Mouse (Mus musculus) gastrocnemius, adult 18-20 months (tissue): ENCODE results near the gene Anapc7. TPM values are rescaled to one million over a fixed set of nuclear protein-coding genes. Genes with fewer than 3 reads are reported as not detected.
A peak's percentile ranks its signal among the peaks of the same experiment; 100 is the strongest.
"Not testable (repeated sequence)": the region's sequence is repeated elsewhere in the genome, so short reads cannot be mapped to it uniquely, and the experiment has no call there.

Experiments used
- DNase-seq: peaks from one replicate; pipeline ENCODE4 v3.0.0; 2021; ENCODE audit warnings: low spot score
- total RNA-seq, 2 experiments: library from RNA; stranded (reverse); gene quantifications; 2 replicates each; pipeline ENCODE4 v1.2.3; 2021

The Anapc7 gene
- total RNA-seq, 2 experiments from 2014 or later = 14.9 to 16.0 TPM

DNA sequence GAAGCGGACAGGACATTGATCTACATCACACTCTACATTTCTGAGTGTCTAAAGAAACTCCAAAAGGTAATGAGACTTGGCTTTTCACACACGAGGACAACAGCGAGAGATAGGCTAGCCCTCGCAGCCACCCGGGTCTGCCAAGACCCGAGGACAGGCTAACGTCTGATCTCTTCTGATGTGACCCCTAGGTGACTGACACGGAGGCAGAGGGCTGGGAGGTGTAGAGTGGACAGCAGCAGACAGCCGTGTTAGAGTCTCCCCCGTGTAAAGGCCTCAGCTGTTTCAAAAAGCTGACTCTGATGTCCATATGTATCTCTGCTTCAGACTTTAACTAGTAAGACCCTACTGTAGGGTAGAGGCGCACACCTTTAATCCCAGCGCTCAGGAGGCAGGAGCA, 18.1 kb upstream of the Anapc7 start:
- no peak for DNase-seq

DNA sequence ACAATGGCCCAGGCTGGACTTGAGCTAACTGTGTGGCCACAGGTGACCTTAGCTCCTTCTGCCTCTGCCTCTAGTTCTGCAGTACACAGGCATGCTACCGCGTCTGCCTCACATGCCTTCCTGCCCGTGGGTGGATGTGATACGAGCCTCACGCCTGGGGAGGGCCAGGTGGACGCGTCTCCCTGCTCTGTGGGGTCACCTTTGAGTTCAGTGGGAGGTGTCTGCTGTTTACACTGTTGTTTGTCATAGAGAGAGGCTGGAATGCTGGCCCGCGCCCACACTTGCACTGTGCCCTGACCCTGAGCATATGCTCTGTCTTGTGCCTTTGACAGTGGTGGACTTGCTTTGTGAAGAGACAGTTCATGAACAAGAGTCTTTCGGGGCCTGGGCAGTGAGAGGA, 16.0 kb upstream of the Anapc7 start:
- no peak for DNase-seq

DNA sequence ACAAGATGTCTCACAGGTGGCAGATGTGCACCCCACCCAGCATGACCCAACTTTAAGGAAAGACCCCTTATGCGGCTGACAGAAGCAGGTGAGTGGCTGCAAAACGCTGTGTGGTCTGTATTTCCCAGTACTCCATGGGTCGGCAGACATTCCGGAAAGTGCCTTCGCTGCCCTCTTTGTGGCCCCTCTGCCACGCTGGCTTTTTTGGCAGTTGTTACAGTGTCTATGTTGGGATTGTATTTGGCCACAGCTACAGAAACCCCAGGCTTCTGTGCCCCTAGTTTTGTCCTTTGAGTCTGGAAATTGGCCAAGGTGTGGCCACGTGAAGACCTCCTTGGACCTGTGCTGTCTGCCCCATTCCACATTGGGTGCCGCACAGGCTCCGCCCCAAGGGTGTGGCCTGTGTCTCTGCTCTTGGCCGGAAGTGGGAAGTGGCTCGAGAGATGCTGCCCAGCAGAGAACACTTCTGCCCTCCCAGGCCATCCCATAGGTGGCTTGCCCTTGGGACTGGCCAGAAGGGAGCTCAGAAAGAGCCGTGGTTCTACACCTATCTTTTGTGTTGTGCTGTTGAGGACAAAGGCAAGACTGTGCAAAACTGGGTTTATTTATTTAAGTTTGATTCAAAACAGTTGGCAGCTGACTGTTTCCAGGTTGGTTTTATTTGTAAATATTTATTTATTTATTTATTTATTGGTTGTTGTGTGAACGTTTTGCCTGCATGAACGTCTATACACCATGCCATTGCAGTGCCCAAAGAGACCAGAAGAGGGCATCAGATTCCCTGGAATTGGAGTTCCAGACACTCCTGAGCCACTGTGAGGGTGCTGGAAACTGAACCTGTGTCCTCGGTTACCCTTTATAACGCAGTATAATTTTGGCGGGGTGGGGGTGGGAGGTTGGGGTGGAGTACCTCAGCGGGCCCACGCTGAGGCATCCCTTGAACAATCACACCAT, 11.5 kb upstream of the Anapc7 start:
- no peak for DNase-seq

GRCm38 (mm10) chr5:122411892-122412291, 9.6 kb upstream of the Anapc7 start:
- DNase-seq = no peak

DNA sequence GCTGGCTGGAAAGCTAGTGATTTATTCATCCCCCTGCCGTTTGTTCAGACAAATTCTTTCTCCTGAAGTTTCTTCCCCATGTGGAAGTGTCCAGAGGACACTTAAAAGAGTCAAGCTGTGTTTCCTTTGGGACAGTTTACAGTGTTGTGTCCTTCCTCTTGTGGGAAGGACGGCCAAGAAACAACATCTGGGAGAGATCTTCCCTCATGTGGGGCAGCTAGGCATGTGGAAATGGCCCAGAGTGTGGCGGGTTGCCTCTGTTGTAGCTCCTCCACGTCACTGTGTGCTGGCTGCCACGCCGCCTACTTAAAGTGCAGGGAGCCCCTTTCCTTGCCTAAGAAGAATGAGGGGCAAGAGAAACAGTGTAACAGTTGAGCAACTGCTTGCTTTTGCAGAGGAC, 8.7 kb upstream of the Anapc7 start:
- no peak for DNase-seq

DNA sequence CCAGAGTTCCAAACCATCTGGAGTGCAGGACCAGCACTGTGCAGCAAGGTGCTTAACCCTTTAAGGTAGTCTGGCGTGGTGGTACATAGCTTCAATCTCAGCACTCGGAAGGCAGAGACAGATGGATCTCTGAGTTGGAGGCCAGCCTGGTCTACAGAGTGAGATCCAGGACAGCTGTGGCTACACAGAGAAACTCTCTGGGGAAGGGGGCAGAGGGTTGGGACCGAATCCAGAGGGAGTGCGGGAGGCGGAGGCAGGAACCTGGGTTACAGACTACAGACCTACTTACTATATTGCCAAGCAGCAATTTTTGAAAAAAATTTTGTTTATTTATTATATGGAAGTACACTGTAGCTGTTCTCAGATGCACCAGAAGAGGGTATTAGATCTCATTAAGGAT, 7.1 kb upstream of the Anapc7 start:
- DNase-seq = no peak

DNA sequence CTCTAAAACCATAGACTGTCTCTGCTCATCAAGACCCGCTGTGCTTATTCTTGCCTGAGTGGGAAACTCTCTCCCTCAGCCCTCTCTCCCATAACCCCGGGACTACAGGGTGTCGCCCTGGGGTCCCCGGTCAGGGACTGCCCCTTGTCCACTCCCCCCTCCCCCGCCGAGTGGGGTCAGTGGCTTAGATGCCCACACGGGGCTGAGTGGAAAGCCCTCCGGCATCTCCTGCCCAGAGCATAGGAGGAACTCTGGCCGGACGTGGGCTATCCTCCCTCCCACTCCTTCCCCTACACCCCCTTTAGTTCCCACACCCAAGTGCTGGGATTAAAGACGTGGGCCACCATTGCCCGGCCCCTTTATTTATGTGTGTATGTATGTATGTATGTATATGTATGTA, 6.0 kb upstream of the Anapc7 start:
- no peak for DNase-seq

- DNase-seq = not testable (repeated sequence)
These were observed 817 bp upstream of the Anapc7 start for GRCm38 (mm10) chr5:122420676-122421075.

DNA sequence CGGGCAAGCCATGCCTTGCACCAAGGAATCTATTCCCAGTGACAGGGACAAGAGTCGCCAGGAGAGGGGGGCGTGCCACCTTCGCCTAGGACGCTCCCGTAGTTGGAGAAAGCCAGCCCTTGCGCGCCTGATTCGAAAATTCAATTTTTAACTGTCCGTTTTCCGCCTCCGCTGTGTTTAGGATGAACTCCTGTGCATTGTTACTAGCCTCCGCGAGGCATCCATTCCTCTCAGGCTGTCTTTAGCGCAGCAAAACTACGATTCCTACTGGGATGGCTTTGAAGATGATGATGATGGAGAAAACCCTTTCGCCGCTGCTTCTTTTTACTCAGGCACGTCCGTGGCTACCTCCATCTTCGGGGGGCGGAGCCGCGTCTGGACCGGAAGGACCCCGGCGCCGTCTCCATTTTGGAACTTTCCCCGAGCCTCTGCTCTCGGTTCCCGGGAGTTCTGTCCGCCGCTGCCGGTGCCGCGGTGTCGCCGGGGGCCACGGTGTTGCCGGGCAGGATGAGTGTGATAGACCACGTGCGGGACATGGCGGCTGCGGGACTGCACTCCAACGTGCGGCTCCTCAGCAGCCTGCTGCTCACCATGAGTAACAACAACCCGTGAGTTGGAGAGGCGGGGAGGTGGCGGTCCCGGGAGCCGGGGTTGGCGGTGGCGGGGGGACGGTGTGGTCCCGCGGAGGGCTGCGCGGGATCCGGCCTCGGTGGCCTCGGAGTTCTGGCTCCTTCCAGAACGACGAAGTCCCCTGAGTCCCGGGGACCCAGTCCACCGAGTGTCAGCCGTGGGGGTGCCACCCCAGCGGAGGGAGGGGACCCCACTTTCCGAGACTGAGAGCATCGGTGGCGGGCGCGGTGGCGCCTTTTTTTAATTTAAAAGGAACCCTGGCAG, 825 bp downstream of the Anapc7 start:
- peak; percentile 92 for DNase-seq

GRCm38 (mm10) chr5:122423083-122423482, 1.6 kb downstream of the Anapc7 start:
- DNase-seq = no peak

DNA sequence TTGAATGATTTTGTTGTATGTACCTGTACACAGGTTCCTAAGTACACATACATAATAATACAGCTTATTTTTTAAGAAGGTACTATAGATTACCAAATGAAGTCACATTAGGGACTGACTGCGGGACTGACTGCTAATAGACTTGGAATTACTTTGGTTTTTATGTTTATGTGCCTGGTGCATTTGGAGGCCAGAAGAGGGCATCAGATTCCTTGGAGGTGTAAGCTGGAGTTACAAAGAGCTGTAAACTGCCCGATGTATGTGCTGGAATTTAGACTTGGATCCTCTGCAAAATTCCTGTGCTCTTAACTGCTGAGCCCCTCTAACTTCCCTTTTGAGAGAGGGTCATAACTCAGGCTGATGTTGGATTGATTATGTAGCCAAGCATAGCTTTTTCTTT, 4.1 kb downstream of the Anapc7 start:
- no peak for DNase-seq

DNA sequence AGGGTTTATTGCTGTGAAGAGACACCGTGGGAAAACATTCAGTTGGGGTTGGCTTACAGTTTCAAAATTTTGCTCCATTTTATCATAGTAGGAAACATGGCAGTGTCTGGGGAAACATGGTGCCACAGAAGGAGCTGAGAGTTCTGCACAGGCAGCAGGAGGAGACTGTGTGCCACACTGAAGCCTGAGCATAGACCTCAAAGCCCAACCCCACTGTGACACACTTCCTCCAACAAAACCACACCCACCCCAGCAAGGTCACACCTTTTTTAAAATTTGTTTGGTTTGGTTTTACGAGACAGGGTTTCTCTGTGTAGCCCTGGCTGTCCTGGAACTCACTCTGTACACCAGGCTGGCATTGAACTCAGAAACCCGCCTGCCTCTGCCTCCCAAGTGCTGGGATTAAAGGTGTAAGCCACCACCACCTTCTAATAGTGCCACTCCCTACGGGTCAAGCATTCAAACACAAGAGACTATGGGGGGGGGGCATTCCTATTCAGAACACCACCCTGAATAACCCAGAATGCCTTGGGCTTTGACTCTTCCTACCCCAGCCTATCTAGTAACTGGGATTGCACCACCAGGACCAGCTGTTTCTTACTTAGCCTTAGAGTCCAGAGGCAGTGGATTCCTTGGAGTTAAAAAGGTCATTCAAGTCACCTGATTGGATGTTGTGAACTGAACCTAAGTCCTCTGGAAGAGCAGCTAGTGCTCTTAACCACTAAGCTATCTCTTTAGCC, 8.7 kb downstream of the Anapc7 start:
- no peak for DNase-seq

GRCm38 (mm10) chr5:122431221-122431620, 9.7 kb downstream of the Anapc7 start:
- DNase-seq = no peak

GRCm38 (mm10) chr5:122434541-122434940, 13.0 kb downstream of the Anapc7 start:
- DNase-seq = no peak

- peak; percentile 21 for DNase-seq
These were observed 18.1 kb downstream of the Anapc7 start for GRCm38 (mm10) chr5:122439400-122440094.

DNA sequence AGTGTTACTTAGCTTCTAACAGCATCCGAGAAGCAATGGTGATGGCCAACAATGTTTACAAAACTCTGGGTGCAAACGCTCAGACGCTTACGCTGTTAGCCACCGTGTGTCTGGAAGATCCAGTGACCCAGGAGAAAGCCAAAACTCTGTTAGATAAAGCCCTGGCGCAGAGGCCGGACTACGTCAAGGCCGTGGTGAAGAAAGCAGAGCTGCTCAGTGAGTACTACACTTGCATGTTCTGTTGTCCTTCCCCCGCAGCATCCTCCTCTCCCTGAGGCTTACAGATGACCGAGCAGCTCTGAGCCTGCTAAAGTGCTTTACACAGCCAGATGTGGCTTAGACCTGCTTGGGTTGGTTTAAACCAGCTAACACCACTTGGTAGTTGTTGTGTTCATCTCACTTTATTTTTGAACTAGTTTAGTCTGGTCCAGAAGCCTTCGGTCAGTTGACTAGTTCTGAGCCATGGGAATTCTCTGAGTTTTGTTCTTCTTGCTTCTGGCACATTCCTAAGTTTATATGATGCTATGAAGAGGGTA, 18.7 kb downstream of the Anapc7 start:
- DNase-seq = no peak

- DNase-seq = no peak
These were observed 23.0 kb downstream of the Anapc7 start for GRCm38 (mm10) chr5:122444492-122444891.

DNA sequence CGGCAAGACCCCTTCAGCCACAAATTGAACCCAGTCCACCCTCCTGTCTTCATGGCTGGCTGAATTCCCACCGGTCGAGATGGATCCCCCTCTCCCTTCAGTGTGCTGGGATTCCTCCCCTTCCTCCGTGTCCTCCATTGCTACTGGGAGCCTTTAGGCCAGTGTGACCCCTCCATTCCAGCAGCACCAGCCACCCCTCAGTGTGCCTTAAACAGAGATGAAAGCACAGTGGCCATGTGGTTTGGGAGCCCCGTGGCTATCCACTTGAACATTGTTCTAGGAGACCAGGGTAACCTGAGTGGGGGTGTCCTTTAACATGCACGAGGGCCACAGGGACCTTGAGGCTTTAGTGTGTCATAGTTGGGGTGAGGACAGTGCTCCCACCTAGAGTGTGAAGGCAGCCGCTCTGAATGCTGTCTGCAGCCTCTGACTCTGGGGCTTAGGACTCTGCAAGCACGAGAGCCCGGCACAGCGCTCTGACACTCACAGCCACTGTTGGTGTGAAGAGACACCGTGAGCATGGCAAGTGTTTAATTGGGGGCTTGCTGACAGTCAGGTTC, 23.6 kb downstream of the Anapc7 start:
- DNase-seq = no peak

DNA sequence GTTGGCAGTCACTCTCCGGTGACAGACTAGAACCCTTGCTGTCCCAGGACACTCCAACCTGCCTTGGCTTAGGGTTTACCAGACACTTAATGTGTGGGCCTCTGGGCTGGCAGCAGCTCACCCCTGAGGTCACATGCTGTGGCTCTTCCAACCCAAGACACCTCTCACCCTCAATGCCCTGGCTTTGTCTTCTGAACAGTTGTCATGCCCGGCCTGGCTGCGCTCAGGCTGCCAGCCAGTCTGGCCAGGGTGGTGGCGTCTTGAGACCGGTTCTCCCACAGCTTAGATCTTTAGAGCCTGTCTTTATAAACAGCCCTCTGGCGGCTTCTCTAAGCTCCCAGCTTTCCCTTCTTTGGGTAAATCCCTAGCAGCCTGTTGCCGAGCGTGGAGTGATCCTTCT, 26.4 kb downstream of the Anapc7 start:
- no peak for DNase-seq

DNA sequence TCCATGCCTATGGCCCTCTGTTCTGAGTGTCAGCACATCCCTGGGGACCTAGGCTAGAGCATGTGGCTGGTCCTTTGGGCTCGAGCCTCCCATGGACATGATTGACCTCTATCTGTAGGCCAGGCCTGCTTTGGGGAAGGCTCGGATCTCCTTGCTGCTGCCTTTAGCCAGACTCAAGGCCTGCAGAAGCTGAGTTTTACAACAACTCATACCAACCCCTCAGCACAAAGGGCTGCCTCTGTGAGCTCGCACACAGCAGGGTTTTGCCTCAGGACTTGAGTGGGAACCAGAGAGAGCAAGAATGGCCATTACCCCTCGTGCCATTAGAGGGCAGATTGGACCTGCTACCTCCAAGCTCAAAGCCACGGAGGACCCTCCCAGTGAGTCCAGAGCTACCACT, 27.4 kb downstream of the Anapc7 start:
- no peak for DNase-seq
